Mouse (Mus musculus) C2C12 (cell line): ENCODE results near the gene Nceh1. TPM values are rescaled to one million over a fixed set of nuclear protein-coding genes. Genes with fewer than 3 reads are reported as not detected.
A peak's percentile ranks its signal among the peaks of the same experiment; 100 is the strongest.

Experiments used
- H3K27me3 ChIP-seq: one replicate; pipeline ENCODE4 v1.6.1; 2011; ENCODE audit not compliant: control insufficient read depth, insufficient read depth, insufficient read length
- H3K36me3 ChIP-seq: one replicate; pipeline ENCODE4 v1.6.1; 2011; ENCODE audit not compliant: control insufficient read depth, insufficient read depth
- H3K4me3 ChIP-seq: one replicate; pipeline ENCODE4 v1.5.1; 2011; ENCODE audit warnings: mild to moderate bottlenecking, control low read depth; ENCODE audit not compliant: poor library complexity, insufficient read depth, severe bottlenecking
- H3K79me2 ChIP-seq: one replicate; pipeline ENCODE4 v1.6.1; 2011; ENCODE audit not compliant: control insufficient read depth, insufficient read depth
- H3K79me3 ChIP-seq: one replicate; pipeline ENCODE4 v1.6.1; 2011; ENCODE audit warnings: low read depth, control low read depth
- H3ac ChIP-seq: one replicate; pipeline ENCODE3; 2011; ENCODE audit warnings: low read depth; ENCODE audit not compliant: control insufficient read depth, insufficient read length
- CEBPB ChIP-seq: IDR thresholded peaks from one replicate; pipeline ENCODE4 v1.6.1; 2011; ENCODE audit warnings: low read depth, mild to moderate bottlenecking, control low read depth, moderate library complexity
- CTCF ChIP-seq: IDR thresholded peaks from one replicate; pipeline ENCODE4 v1.5.1; 2011; ENCODE audit not compliant: control insufficient read depth, insufficient read depth, insufficient read length
- FOSL1 ChIP-seq: IDR thresholded peaks from one replicate; pipeline ENCODE4 v1.8.0; 2011; ENCODE audit warnings: mild to moderate bottlenecking, low read length; ENCODE audit not compliant: poor library complexity, insufficient read depth, severe bottlenecking
- MAX ChIP-seq: IDR thresholded peaks from one replicate; pipeline ENCODE4 v1.6.1; 2011; ENCODE audit warnings: mild to moderate bottlenecking, control low read depth
- MYOD1 ChIP-seq: IDR thresholded peaks from one replicate; pipeline ENCODE4 v1.6.1; 2011; ENCODE audit warnings: low read depth; ENCODE audit not compliant: control insufficient read depth, insufficient read length
- MYOG ChIP-seq: IDR thresholded peaks from one replicate; pipeline ENCODE4 v1.6.1; 2011; ENCODE audit not compliant: control insufficient read depth, insufficient read length; ENCODE audit errors: extremely low read depth
- USF1 ChIP-seq: IDR thresholded peaks from one replicate; pipeline ENCODE4 v1.6.1; 2011; ENCODE audit warnings: low read depth, mild to moderate bottlenecking, control low read depth, moderate library complexity
- polyA plus RNA-seq: library from polyadenylated mRNA; unstranded; fragments of >200 nt; fragmentation: generic; extraction: Trizol; gene quantifications from one replicate; pipeline ENCODE4 v1.2.1, GENCODE M21; 2012; ENCODE audit warnings: missing spikeins

Gene Nceh1
- polyA plus RNA-seq, 1 experiment: 8.3 TPM

GRCm38 (mm10) chr3:27161645-27162409 lies 20.9 kb upstream of the Nceh1 start:
- no peaks in the 10 kb centered on the region for H3K36me3 ChIP-seq
- no peaks in the 10 kb centered on the region for H3K27me3 ChIP-seq
- TF ChIP-seq CTCF: no peak
- no peak for TF ChIP-seq MYOG
- TF ChIP-seq MAX: no peak
- TF ChIP-seq FOSL1: no peak
- TF ChIP-seq MYOD1: no peak
- H3K79me2 ChIP-seq: no peaks in the 10 kb centered on the region
- H3ac ChIP-seq: no peak overlapping the region
- H3K4me3 ChIP-seq: no peak overlapping the region
- no peaks in the 10 kb centered on the region for H3K79me3 ChIP-seq

DNA sequence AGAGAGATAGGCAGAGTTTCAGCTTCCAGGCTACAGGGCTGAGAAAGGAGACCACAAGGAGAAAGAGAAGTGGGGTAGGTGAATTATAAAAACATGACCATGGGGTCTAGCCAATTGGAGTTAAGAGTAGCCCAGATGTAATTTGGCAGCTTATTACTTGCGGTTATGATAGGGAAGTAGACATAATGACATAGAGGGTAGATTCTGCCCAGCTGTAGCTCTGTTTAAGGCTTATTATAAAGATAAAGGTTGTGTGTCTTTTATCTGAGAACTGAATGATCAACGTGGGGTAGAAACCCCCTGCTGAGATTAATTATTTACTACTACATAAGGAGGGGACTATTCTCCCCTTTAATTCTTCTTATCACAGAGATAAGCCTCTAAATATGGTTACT lies 20.4 kb upstream of the Nceh1 start:
- H3K79me3 ChIP-seq: no peaks in the 10 kb centered on the region
- H3K79me2 ChIP-seq: no peaks in the 10 kb centered on the region
- H3K4me3 ChIP-seq: no peak overlapping the region
- no peak for TF ChIP-seq MAX
- no peak for TF ChIP-seq MYOD1
- no peak for TF ChIP-seq FOSL1
- TF ChIP-seq CTCF: no peak
- TF ChIP-seq CEBPB: no peak
- TF ChIP-seq USF1: no peak
- TF ChIP-seq MYOG: no peak
- H3K36me3 ChIP-seq: no peaks in the 10 kb centered on the region
- no peaks in the 10 kb centered on the region for H3K27me3 ChIP-seq
- no peak overlapping the region for H3ac ChIP-seq

GRCm38 (mm10) chr3:27165481-27166065 lies 17.2 kb upstream of the Nceh1 start:
- H3K79me3 ChIP-seq: no peaks in the 10 kb centered on the region
- no peaks in the 10 kb centered on the region for H3K27me3 ChIP-seq
- H3ac ChIP-seq: no peak overlapping the region
- H3K79me2 ChIP-seq: no peaks in the 10 kb centered on the region
- no peak overlapping the region for H3K4me3 ChIP-seq
- no peaks in the 10 kb centered on the region for H3K36me3 ChIP-seq
- TF ChIP-seq CEBPB (no peak), MAX (no peak), FOSL1 (no peak), USF1 (no peak), CTCF (no peak), MYOD1 (no peak), MYOG (no peak)

DNA sequence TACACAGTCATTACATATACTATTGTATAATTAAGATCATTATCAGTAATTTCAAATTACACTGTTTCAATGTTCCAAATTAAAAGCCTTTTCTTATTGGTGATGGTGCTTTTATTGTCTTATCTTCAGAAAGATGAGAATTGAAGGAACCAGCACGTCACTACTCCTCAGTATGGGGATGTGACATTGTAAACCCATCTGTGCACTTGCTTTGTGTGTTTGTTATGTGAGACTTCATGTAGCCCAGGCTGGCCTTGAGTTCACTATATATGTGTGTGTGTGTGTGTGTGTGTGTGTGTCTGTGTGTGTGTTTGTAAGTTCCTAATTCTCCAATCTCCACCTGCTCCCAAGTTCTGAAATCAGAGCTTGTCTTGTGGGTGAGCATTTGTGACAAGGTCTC lies 12.5 kb upstream of the Nceh1 start:
- no peak for TF ChIP-seq USF1
- no peak for TF ChIP-seq CTCF
- TF ChIP-seq CEBPB: no peak
- no peak for TF ChIP-seq FOSL1
- no peaks in the 10 kb centered on the region for H3K27me3 ChIP-seq
- no peaks in the 10 kb centered on the region for H3K36me3 ChIP-seq
- H3K79me2 ChIP-seq: no peaks in the 10 kb centered on the region
- H3K79me3 ChIP-seq: no peaks in the 10 kb centered on the region
- H3K4me3 ChIP-seq: no peak overlapping the region
- no peak overlapping the region for H3ac ChIP-seq

GRCm38 (mm10) chr3:27179711-27180110 lies 3.1 kb upstream of the Nceh1 start:
- H3K36me3 ChIP-seq: no peaks in the 10 kb centered on the region
- H3K79me2 ChIP-seq: no peaks in the 10 kb centered on the region
- TF ChIP-seq MYOD1: no peak
- no peak for TF ChIP-seq FOSL1
- no peak for TF ChIP-seq MAX
- TF ChIP-seq MYOG: no peak
- no peak for TF ChIP-seq CEBPB
- TF ChIP-seq CTCF: no peak
- TF ChIP-seq USF1: no peak
- H3ac ChIP-seq: no peak overlapping the region
- no peaks in the 10 kb centered on the region for H3K27me3 ChIP-seq
- no peaks in the 10 kb centered on the region for H3K79me3 ChIP-seq
- H3K4me3 ChIP-seq: no peak overlapping the region

GRCm38 (mm10) chr3:27183601-27184175 lies 923 bp downstream of the Nceh1 start:
- H3ac ChIP-seq: peak overlapping the region; percentile 71
- no peaks in the 10 kb centered on the region for H3K36me3 ChIP-seq
- H3K79me3 ChIP-seq: no peaks in the 10 kb centered on the region
- H3K79me2 ChIP-seq: no peaks in the 10 kb centered on the region
- H3K27me3 ChIP-seq: no peaks in the 10 kb centered on the region
- TF ChIP-seq CTCF (no peak), MYOD1 (no peak), USF1 (no peak), MYOG (no peak)
- peak overlapping the region; percentile 55 for H3K4me3 ChIP-seq
